Mouse (Mus musculus) heart, adult 2 months (tissue): Measurements from ENCODE around the gene Ppp1r16b.

Experiments
- CTCF ChIP-seq: fragments of 200-600 bp; IDR thresholded peaks from 2 replicates; pipeline ENCODE4 v1.8.1; 2022; ENCODE audit warnings: antibody characterized with exemption, mild to moderate bottlenecking, moderate library complexity
- EP300 ChIP-seq: fragments of 200-500 bp; IDR thresholded peaks from 2 replicates; pipeline ENCODE4 v1.6.1; 2011; ENCODE audit warnings: low read depth, low read length, control low read depth; ENCODE audit not compliant: insufficient read depth
- POLR2A ChIP-seq: fragments of 200-500 bp; IDR thresholded peaks from 2 replicates; pipeline ENCODE4 v1.6.1; 2011; ENCODE audit warnings: mild to moderate bottlenecking, low read depth, low read length, control low read depth; ENCODE audit not compliant: insufficient read depth

GRCm38 (mm10) chr2:158739113-158739512, 73.9 kb downstream of the Ppp1r16b start:
- TF ChIP-seq POLR2A (no peak), CTCF (no peak), EP300 (no peak)
